Mouse (Mus musculus) left cerebral cortex, adult 11 months (tissue): ENCODE data around the gene Basp1.
"Not testable (repeated sequence)": the region's sequence is repeated elsewhere in the genome, so short reads cannot be mapped to it uniquely, and the experiment has no call there.

Experiments
- DNase-seq: peaks from one replicate; pipeline ENCODE4 v3.0.0; 2022; ENCODE audit warnings: low spot score

Basp1 gene

DNA sequence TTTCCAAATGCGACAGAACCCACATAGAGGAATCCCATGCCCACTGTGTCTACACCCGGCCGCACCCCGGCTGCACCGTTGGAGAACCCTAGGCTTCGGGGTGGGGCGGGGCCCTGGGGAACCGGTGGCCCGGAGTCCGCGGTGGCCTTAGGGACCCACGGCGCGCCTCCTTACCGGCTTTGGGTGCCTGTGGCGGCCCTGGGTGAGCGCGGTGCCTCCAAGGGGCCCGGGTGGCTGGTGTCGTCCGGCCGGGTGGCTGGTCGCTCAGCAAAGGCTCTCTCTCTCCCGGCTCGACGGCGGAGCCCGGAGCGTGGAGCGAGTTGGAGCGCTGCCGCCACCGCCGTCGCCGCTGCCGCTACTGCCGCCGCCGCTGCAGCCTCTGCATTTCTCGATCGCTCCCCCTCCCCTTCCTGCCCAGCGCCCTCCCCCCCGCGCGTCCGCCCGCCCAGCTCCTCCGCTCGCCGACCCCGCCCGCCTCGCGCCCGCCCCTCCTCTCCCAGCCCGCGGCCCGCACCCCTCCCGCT lies at the start of gene Basp1:
Basp1 (minus strand) TSS at position 387 of the 524 bp plus-strand sequence.
- DNase-seq = no peak

DNA sequence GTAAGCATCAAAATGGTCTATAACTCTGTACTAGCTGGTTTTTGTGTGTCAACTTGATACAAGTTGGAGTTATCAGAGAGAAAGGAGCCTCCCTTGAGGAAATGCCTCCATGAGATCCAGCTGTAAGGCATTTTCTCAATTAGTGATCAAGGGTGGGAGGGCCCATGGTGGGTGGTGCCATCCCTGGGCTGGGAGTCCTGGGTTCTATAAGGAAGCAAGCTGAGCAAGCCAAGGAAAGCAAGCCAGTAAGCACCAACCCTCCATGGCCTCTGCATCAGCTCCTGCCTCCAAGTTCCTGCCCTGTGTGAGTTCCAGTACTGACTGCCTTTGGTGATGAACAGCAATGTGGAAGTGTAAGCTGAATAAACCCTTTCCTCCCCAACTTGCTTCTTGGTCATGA lies 49.5 kb upstream of the Basp1 start:
- not testable (repeated sequence) for DNase-seq

DNA sequence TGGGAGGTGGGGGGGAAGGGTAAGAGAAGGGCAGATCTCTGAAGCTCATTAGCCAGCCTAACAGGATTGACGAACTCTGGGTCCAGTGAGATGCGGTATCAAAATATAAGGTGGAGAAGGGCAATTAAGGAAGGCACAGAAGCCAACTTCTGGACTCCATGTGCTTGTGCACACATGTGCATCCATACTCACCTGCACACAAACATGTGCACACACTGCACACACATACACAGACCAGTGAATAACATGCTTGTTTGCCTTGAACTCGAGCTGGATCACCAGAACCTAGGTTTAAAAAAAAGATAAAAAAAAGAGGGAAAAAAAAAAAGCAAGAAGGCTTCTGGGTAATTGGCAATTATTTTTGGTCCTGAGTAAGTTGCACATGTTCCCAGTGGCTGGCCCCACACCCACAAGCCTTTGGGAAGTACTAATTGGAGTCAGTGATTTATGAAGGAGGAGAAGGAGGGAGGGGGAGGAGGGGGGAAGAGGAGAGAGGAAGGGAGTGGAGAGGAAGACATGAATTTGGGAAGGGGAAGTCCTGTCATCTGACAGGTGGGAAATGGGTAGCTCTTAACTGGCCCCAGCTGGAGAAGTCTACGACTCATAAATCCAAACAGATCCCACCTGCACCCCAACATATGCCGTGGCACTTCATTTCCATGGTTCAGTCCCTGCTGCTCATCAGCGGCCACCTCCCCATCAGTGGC lies 48.6 kb upstream of the Basp1 start:
- no peak for DNase-seq

DNA sequence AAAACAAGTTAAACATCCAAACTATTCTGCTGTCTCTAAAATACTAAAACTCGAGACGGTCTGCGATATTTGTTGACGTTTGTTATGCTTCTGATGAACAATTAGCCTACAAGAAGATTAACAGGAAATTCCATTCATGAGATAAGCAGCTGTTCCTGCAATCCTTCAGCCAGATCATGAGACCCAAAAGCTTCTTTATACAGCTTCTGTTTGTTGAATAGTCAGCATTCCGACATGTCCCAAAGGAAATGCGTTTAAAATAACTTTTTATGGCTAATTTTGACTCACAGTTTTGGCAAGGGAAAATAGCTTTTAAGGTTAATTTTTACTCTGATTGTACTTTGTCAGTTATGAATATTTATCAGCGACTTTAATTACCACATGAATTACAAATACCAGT lies 46.3 kb upstream of the Basp1 start:
- no peak for DNase-seq

DNA sequence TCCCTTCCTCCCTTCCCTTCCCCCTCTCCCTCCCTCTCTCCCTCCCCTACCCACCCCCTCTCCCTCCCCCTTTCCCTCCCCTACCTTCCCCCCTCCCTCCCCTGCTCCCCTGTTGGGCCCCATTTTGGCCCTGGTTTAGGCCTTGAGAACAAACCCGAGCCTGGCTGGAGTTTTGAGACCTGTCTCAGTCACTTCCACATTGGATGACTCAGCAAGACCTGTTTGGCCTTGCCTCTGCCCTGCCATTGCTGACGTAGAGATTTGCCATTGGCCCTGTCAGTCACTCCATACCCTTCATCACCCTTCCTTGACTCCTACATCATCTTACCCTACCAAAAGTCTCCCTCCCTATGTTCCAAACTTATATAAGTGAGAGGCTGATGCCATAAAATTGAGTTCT lies 43.9 kb upstream of the Basp1 start:
- DNase-seq = no peak

DNA sequence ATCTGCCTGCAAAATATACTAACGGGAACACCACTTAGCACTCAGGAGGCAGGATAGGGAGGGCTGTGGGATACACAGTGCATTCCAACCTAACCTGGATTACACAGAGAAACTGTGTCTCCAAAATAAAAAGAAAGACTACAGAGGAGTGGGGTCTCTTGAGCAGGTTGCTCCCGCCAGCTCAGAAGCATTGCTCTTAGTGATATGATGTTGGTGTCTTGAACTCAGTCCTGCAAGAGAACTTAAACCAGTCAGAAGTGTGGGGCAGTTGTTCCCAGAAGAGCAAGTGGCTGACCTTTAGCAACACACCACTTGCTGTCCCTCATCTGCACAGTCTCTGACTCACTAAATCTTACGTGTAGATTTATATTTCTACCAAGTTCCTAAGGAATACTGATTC lies 40.0 kb upstream of the Basp1 start:
- no peak for DNase-seq

DNA sequence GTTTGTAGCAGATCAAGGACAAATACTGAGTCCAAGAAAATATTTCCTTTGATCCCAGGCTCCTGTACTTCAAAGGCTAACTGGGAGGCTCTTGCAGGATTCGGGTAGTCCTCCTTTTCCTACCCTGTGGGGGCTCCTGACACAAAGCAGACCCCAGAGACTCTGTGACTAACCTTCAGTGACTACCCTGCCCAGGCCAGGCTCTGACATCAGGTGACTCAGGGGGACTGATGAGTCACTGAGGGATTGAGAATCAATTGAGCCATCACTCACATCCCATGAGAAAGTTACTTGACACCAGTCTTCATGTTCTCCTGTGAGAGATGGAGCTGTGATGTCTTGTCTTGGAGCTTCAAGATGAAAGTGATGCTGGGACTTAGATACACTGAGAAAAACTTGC lies 35.8 kb upstream of the Basp1 start:
- DNase-seq = no peak

DNA sequence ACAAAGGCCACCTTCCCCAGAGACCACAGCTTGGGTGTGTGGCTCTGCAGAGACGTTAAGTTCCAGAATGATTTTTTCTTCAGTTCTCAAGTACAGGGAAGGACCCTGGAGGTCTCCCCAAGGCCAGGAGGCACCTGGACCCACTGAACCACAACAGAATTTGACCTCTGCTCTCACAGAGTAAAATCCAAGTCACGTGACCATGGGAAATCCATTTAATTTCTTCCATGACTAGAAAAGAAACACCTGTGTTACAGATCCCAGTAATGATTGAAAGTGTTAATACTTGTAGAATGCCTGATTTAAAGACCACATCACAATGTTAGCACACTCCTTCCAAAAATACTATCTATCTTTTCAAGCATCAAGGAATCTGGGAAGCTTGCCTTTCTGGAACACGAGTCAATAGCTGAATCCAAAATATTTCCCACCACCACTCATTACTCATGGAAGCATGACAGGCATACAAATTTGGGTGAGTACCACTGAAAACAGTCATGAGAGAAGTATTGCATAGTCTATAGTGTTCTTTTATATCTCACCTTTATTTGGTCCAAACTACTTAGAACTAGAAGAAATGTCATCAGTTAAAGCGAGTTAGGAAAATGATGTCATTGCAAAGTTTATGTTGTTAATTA lies 35.3 kb upstream of the Basp1 start:
- no peak for DNase-seq

DNA sequence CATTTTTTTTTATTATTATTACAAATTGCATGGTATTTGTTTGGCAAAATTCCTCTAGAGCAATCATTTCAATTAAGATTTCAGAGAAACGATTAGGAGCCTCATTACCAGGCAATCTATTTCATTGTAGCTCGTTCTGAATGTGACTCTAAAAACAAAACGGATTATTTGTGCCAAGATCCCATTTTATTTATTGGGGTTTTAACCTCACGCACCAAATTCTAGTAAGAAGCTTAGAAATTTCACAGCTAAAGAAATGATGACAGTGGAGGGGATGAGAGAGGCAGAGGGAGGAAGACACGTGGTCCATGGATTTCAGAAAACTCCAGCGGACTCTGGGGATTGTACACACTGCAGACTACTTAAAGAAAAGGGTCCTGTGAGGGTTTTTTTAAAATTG lies 33.6 kb upstream of the Basp1 start:
- DNase-seq = no peak

DNA sequence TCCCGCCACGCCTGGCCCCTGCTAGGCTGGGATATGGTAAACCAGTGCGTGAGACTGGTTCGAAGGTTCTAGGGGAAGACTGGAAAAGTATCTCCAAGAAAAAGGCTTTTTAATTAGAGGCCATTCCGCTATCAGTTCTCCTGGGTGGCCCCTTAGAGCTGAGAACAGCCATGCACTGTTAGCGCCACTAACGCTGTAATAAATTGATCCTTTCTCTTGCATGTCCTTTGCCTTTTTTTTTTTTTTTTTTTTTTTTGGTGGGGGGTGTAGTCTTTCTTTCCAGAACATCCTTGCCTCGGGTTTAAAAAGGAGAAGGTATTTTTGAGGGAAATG lies 32.6 kb upstream of the Basp1 start:
- DNase-seq = no peak

DNA sequence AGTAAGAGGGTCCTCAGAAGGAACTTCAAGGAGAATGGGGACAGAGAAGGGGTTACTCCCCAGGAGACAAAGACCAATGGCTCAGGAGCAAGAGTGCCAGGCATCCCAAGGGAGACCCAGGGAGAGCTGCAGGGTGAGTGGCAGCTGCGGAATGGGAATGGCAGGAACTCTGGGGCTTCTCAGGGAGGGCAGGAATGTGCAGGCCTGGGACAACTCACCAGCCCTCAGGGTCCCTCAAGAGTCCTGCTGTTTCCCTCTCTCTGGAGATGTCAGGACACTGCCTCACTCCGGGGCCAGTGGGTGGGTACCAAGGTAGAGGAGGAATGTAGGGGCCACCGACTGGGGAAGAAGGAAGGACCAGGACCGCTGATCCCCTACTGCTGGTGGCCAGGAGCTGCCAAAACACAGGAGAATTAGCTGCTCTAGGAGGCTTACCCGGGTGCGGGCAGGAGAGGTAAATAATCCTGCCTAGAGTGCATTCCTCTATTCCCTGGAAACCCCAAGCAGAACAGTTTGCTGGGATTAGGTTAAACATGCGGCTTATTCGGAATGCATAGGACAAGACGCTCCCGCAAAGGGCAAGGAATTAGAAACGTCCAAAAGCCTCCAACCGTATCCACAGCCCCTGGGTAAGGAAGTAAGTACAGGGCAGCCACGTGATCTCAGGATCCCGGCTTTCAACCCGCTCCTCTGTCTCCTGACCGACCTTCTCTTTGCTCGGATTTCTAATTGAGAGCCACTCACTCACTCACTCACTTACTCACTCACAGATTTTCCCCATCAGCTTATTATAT lies 32.0 kb upstream of the Basp1 start:
- DNase-seq = no peak

DNA sequence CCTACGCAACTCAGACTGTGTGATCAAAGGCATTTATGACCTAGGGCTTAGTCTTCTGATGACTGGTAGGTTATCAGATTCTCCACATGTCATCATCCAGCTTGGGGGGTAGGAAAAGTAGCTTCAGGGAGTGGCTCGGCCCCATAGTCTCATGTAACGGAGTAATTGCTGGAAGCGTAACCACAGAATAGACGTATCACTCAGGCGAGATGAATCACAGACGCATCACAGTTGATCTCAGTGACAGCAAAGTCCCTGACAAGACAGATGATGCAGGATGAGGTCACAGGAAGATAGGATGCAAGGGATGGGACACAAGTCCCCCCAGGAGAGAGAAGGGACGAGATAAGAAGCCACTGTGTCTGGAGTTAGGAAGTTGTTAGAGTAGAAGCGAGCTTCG lies 30.6 kb upstream of the Basp1 start:
- DNase-seq = no peak

DNA sequence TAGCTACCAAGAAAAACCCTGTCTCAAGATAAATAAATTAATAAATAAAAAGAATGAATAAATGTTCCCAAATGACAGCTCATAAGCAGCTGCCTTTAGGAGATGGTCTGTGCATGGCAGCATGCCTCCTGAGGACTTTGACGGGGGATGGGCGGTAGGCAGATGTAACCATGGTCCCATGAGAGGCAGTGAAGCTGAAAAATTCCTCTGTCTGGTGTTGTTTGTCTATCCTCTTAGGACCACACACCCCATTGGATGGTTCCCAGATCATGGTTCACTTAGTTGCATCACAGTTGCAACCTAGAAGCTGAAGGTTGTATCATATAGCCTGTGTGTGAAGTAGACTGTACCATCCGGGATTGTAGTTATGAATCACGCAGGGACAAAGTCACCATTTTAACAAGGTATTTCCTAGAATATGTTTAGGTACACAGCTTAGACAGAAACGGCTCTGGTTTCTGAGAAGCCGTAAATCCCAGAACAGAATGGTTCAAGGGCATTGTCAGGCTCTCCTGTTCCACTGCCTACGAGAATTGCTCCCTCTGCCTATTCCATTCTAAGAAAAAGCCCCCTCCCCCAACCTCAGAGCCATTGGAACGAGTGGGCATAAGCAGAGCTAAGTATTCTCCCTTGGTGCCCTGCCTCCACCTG lies 29.7 kb upstream of the Basp1 start:
- no peak for DNase-seq

DNA sequence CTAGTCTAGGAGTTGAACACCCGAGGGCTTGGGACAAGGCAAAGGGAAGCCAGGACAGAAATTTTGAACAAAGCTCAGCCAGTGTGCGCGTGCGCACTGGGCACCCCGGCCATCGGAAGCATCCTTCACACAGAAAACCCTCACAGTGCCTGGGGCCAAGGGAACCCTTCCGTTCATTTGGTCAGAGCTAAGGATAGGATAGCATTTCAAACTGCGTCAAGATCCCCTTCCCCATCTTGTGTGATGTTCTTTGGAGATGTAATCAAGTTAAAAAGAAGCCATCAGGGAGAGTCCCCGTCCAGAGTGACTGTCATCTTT lies 28.3 kb upstream of the Basp1 start:
- no peak for DNase-seq

DNA sequence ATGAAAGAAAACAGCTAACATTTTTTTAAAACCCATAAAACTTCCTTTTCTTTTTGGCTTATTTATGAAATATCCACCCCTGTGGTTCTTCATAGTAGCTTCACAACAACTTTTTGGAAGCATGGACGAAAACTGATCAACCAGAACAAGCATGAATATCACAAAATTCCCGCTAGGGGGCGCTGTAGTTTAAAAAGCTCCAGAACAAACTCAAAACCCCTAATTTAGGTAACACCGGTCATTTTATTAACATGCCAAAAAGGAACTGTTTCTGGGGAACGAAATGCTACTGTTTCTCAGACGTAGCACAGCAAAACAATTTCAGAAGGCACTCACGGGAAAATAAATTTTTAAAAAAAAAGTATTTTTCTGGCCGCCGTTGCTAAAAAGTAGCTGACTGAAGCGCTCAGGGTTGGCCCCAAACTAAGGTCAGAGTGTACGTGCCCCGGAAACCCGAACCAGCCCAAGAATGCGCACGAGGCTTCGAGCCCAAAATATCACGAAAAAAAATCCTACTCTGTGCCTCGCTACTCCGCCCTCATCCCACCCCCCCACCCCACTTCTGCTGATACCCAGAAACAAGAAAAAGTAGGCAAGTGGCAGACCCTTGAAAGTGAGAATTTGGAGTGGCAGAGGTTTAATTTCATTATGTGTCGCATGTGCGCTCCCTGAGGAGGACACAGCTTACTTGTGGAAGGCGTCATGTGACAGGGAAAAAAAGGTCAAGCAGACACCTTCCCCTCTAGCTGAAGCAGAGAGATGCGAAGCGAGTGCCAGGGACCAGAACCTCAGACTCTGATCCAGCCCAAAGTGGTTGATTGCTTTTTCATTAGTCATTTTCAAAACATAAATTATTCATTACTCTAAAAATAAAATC lies 27.7 kb upstream of the Basp1 start:
- DNase-seq = no peak

DNA sequence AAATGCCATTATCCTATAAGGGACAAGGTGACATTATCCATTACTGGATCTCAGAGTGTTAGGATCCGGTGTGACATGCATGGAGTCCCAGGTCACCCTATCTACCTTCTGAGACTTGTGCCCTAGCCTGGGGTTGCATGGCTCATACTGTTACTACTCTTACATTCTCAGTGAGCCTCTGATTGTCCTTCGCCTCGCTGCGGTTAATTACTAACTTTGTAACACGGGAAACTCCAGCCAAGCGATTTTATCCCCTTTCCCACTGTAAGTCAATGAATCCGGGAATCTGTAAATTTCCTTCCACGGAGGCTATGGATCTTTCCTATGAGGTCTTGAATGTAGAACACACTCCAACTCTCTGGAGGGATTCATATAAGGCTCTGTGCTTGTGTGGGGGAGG lies 26.8 kb upstream of the Basp1 start:
- DNase-seq = no peak

DNA sequence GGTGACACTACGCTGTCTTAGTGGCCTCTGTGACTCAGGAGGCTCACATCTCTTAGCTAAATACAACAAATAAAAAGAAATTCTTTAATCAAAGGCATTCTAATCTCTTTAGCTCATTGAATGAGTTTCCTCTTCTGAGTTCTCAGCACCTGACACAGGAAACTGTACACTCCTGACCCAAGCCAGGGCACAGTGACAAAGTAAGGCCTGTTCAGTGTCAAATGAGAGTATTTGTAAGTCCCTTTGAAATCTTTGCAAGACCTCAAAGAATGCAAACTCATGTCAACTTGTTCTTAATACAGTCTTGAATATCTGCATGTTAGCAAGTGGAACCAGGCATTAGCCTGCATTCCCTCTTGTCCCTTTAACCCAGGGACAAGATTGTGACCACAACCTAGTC lies 18.8 kb upstream of the Basp1 start:
- DNase-seq = no peak

DNA sequence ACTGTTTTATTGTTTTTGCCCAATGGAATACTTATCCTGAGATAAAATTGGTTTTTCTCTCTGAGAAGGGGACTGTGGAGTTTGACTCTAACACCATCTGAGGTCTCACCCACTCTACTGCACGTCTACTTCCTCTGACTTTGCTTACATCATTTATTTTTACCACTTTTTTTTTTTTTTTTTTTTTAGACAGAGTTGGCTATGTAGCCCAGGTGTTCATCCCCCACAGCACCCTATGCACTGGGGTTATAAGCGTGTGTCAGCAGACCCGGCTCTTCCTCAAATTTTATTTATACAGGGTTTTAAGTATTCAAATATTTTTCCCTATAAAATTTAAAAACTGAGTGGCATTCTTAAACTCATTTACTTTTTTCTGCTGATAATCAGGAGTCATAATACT lies 16.6 kb upstream of the Basp1 start:
- DNase-seq = no peak

DNA sequence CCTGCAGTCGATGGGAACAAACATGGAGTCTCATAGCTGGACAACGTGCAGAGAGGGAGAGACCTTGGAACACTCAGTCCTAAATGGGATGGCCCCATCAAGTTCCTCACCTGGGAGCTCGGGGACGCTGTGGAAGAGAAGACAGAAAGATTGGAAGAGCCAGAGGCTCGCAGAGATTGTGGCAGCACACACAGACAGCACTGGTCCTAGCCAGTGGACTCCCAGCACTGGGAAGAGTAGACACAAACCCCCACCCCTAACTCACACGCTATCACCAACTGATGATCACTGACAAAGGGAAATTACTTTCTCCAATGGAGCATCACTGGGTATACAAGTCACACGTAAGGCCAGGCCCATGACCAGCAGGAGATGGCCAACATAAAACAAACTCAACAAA lies 15.4 kb upstream of the Basp1 start:
- DNase-seq = no peak

DNA sequence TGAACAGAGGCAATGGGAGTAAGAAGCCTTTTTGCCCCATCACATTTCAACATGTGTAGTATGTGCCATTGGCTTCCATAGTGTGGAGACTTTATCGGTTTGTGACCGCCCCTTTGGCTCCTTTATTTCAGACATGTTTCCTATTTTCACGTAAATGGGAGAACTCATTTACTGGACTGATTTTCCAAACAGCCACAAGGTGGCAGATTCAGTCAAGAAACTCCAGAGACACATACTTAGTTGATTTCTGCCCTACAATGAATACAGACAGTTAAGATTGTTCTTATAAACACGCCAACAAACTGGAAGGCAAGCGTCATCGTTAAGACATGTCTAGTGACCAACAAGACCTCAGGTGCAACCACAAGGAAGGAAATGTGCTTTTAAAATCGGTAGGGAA lies 15.0 kb upstream of the Basp1 start:
- no peak for DNase-seq

DNA sequence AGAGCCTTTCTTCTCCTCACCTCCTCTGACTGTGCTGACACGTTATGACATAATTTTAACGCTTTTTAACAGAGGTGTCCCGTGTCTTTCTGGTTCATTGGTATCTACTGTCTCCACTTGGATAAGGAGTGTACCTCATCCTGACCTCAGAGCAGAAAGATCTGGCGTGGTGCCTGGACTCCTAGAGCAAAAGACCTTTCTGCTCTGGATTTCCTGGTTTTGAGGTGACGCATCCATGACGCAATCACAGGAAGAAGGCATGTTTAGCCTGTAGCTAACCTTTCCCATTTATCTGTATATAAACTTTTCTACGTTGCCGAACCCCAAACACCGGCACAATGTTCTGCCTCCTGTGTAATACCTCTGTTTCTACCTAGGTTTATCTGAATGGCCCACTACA lies 6.7 kb upstream of the Basp1 start:
- DNase-seq = no peak

DNA sequence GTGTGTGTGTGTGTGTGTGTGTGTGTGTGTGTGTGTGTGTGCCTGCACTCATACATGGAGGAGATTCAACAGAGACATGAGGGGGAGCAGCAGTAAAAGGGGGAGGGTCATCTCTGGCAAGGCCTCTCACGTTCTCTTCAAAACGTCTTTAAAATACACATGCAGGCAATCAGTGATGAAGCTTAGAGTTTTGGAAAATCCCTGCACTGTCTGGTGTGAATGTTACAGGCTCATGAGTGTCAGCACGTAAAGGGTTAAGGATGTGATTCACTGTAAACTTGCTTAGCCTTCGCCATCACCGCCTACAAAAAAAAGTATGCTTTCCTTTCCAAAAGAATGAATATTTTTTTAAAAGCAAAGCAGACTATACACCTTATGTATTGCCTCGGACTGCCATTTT lies 2.8 kb upstream of the Basp1 start:
- DNase-seq = no peak
